Mouse (Mus musculus): ENCODE results near the gene Rnf151. TPM values are rescaled to one million over a fixed set of nuclear protein-coding genes. Genes with fewer than 3 reads are reported as not detected.
"Not testable (repeated sequence)": the region's sequence is repeated elsewhere in the genome, so short reads cannot be mapped to it uniquely, and the experiment has no call there.

The Rnf151 gene
- polyA plus RNA-seq, 1 experiment from 2014 or later, result not detected

DNA sequence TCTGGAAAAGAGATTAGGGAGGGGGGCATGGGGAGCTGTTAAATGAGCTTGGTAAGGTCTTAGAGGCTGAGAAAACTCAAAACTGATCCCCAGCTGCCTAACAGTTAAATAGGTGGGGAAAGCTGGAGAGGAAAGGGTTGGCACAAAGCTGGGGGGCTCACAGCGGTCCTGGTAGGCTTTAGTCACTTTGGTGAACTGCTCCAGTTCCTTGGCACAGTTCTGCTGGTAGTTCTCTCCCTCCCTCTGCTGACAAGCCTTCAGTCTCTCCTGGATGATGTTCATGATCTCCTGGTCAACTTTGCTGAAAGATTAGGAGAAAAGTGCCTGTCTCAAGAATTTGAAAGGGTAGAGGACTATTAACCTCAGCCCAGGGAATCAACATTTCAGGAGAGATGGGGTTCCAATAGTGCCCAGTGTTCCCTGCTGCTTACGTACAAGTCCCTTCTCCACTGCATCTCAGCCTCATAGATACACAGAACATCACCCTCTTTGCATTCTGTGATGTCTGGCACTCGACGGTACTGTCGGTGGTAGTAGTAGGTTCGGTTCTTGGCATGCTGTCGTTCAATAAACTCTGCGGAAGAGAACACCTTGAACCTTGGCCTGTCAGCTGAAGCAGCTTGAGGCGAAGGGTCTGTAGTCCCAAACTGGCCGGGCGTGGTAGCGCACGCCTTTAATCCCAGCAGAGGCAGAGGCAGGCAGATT, 4.5 kb upstream of the Rnf151 start:
- no peaks in the 10 kb centered on the region for H3K9me3 ChIP-seq (replicated peaks; ENCODE audit: low read length)
- 0 out of 2 replicates have a peak overlapping the region, but pooled peaks have one; percentile 23 for H3K9ac ChIP-seq (ENCODE audit: low read depth, low read length)
- DNase-seq (ENCODE audit: low spot score) (no peak), ATAC-seq (replicated peaks; ENCODE audit: low FRiP score, low read depth) (no peak)
- H3K36me3 ChIP-seq (ENCODE audit: insufficient read depth, low read length), result peaks cover 15% of the 10 kb centered on the region; the same call in 1 of the 2 replicates
- WGBS, result 32% methylated on average over 13 of the region's 13 CpGs
- peaks cover 8% of the 10 kb centered on the region for H3K4me1 ChIP-seq (replicated peaks; ENCODE audit: insufficient read depth, low read length)
- H3K27ac ChIP-seq, result no peak overlapping the region
- no peak for TF ChIP-seq CTCF (IDR thresholded peaks at IDR 0.05; ENCODE audit: low read depth)
- peak overlapping the region; percentile 90 for H3K4me2 ChIP-seq (ENCODE audit: low read length)
- no peaks in the 10 kb centered on the region for H3K27me3 ChIP-seq (ENCODE audit: insufficient read depth, low read length)
- no peak overlapping the region for H3K4me3 ChIP-seq (replicated peaks; ENCODE audit: low read depth, low read length)

DNA sequence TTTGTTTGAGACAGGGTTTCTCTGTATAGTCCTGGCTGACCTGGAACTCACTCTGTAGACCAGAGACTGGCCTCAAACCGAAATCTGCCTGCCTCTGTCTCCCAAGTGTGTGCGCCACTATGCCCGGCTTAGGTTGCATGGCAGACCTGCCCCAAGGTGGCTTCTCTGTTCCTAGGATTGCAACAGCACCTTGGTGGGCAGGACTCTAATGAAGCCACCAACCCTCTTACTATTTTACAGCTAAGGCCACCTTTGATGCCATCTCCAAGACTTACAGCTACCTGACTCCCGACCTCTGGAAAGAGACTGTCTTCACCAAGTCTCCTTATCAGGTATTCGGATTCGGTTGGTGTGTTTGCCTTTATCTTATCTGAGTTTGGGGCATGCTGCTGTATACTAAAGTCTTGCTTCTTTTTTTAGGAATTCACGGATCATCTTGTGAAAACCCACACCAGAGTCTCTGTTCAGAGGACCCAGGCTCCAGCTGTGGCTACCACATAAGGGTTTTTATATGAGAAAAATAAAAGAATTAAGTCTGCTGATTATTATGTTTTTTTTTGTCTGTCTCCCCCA, 3.6 kb upstream of the Rnf151 start:
- 44% methylated on average over 7 of the region's 7 CpGs for WGBS
- Histone ChIP-seq H3K27ac (0 out of 2 replicates have a peak overlapping the region, but pooled peaks have one; percentile 25), H3K9ac (ENCODE audit: low read depth, low read length) (peak overlapping the region; percentile 57; the same call in 1 of the 2 replicates), H3K4me3 (replicated peaks; ENCODE audit: low read depth, low read length) (peak overlapping the region; percentile 82), H3K4me2 (ENCODE audit: low read length) (peak overlapping the region; percentile 90), H3K36me3 (ENCODE audit: insufficient read depth, low read length) (peaks cover 17% of the 10 kb centered on the region; the same call in 1 of the 2 replicates)
- not testable (repeated sequence) for ATAC-seq (replicated peaks; ENCODE audit: low FRiP score, low read depth); H3K9me3 ChIP-seq (replicated peaks; ENCODE audit: low read length); H3K4me1 ChIP-seq (replicated peaks; ENCODE audit: insufficient read depth, low read length); DNase-seq (ENCODE audit: low spot score); H3K27me3 ChIP-seq (ENCODE audit: insufficient read depth, low read length)

DNA sequence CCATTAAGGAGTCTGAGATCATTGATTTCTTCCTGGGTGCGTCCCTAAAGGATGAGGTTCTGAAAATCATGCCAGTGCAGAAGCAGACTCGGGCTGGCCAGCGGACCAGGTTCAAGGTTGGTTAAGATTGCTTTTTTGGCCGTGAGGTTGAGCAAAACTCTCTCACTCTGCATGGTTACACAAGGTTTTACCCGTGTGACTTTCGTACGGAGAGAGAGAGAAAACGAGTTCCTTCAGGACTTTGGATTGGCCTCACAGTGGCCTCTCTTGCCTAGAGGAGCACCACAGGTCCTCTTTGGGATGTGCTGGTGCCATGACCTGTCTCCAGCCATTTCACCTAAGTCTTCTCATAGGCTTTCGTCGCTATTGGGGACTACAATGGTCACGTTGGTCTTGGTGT, 2.8 kb upstream of the Rnf151 start:
- not testable (repeated sequence) for H3K9me3 ChIP-seq (replicated peaks; ENCODE audit: low read length); H3K27me3 ChIP-seq (ENCODE audit: insufficient read depth, low read length); ATAC-seq (replicated peaks; ENCODE audit: low FRiP score, low read depth); H3K4me1 ChIP-seq (replicated peaks; ENCODE audit: insufficient read depth, low read length); DNase-seq (ENCODE audit: low spot score)
- Histone ChIP-seq H3K27ac (peak overlapping the region; percentile 95), H3K36me3 (ENCODE audit: insufficient read depth, low read length) (peaks cover 21% of the 10 kb centered on the region; the same call in 1 of the 2 replicates), H3K9ac (ENCODE audit: low read depth, low read length) (peak overlapping the region; percentile 94), H3K4me3 (replicated peaks; ENCODE audit: low read depth, low read length) (peak overlapping the region; percentile 82), H3K4me2 (ENCODE audit: low read length) (peak overlapping the region; percentile 75)
- 0% methylated on average over 10 of the region's 11 CpGs for WGBS

DNA sequence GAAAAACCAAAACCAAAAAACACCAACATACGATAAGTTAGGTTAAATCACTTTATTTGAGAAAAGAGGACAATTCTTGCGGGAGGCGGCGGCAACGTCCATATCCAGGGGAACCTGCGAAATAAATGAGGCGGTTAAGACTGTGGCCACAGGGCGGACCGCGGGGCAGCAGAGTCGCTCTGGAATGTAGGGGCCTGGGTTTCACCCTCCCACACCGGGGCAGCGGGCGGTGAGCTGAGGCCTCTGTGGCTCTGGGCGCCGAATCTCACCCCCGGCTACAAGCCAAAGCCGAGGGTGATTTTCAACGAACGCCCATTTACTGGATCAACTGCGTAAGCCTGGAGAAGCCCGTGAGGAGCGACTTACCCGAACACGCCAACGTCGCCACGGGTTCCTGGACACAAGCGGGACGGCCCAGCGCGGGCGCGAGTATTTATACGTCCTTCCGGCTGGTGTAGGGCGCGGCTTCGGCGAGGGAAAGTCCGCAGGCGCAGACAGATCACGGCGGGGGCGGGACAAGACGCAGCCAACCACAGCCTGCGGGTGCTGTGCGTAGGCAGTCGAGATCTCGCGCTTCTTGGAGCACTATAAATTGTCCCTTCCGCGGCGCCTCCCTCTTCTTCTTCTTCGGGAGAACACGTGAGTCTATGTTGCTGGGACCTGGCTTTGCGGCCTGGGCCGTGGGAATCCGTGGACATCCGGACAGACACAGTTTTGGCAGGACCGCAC, 1.8 kb upstream of the Rnf151 start:
- Histone ChIP-seq H3K9me3 (replicated peaks; ENCODE audit: low read length) (no peaks in the 10 kb centered on the region), H3K27ac (peak overlapping the region; percentile 95), H3K9ac (ENCODE audit: low read depth, low read length) (peak overlapping the region; percentile 94), H3K4me1 (replicated peaks; ENCODE audit: insufficient read depth, low read length) (peaks cover 8% of the 10 kb centered on the region), H3K36me3 (ENCODE audit: insufficient read depth, low read length) (peaks cover 21% of the 10 kb centered on the region; the same call in 1 of the 2 replicates), H3K4me2 (ENCODE audit: low read length) (peak overlapping the region; percentile 75), H3K27me3 (ENCODE audit: insufficient read depth, low read length) (no peaks in the 10 kb centered on the region), H3K4me3 (replicated peaks; ENCODE audit: low read depth, low read length) (peak overlapping the region; percentile 82)
- ATAC-seq (replicated peaks; ENCODE audit: low FRiP score, low read depth) (peak; percentile 97), DNase-seq (ENCODE audit: low spot score) (peak; percentile 99)
- WGBS, result under 1% methylated on average over 61 of the region's 61 CpGs
- TF ChIP-seq CTCF (IDR thresholded peaks at IDR 0.05; ENCODE audit: low read depth), result no peak

GRCm38 (mm10) chr17:24718938-24719337, 1.1 kb upstream of the Rnf151 start:
- H3K27me3 ChIP-seq (ENCODE audit: insufficient read depth, low read length); H3K27ac ChIP-seq; DNase-seq (ENCODE audit: low spot score); H3K9me3 ChIP-seq (replicated peaks; ENCODE audit: low read length); H3K4me1 ChIP-seq (replicated peaks; ENCODE audit: insufficient read depth, low read length); ATAC-seq (replicated peaks; ENCODE audit: low FRiP score, low read depth): not testable (repeated sequence)
- peak overlapping the region; percentile 94 for H3K9ac ChIP-seq (ENCODE audit: low read depth, low read length)
- peaks cover 21% of the 10 kb centered on the region; the same call in 1 of the 2 replicates for H3K36me3 ChIP-seq (ENCODE audit: insufficient read depth, low read length)
- WGBS, result 55% methylated on average over 5 of the region's 5 CpGs
- H3K4me2 ChIP-seq (ENCODE audit: low read length), result peak overlapping the region; percentile 58
- peak; percentile 36; the same call in 1 of the 2 replicates for TF ChIP-seq CTCF (IDR thresholded peaks at IDR 0.05; ENCODE audit: low read depth)
- H3K4me3 ChIP-seq (replicated peaks; ENCODE audit: low read depth, low read length), result peak overlapping the region; percentile 82

- 93% methylated on average over 15 of the region's 15 CpGs for WGBS
- Histone ChIP-seq H3K4me3 (replicated peaks; ENCODE audit: low read depth, low read length) (no peak overlapping the region), H3K9ac (ENCODE audit: low read depth, low read length) (no peak overlapping the region)
Measured at GRCm38 (mm10) chr17:24716166-24716682, 1.6 kb downstream of the Rnf151 start.

More at GRCm38 (mm10) chr17:24716166-24716682, 1.6 kb downstream of the Rnf151 start:
- Histone ChIP-seq H3K27ac (peak overlapping the region; percentile 65; the same call in 1 of the 2 replicates), H3K27me3 (ENCODE audit: insufficient read depth, low read length) (no peaks in the 10 kb centered on the region), H3K36me3 (ENCODE audit: insufficient read depth, low read length) (0 out of 2 replicates have a peak, but pooled peaks cover 7% of the 10 kb centered on the region), H3K9me3 (replicated peaks; ENCODE audit: low read length) (no peaks in the 10 kb centered on the region), H3K4me1 (replicated peaks; ENCODE audit: insufficient read depth, low read length) (peaks cover under 1% of the 10 kb centered on the region), H3K4me2 (ENCODE audit: low read length) (no peak overlapping the region)
- no peak for TF ChIP-seq CTCF (IDR thresholded peaks at IDR 0.05; ENCODE audit: low read depth)
- ATAC-seq (replicated peaks; ENCODE audit: low FRiP score, low read depth) (no peak), DNase-seq (ENCODE audit: low spot score) (no peak)
